Mouse (Mus musculus) embryo, embryonic 10.5 days (tissue): ENCODE data around the gene Senp3.

Experiments
- DNase-seq: peaks from one replicate; pipeline ENCODE4 v3.0.0-alpha.2; 2015; ENCODE audit warnings: low spot score

The Senp3 gene

DNA sequence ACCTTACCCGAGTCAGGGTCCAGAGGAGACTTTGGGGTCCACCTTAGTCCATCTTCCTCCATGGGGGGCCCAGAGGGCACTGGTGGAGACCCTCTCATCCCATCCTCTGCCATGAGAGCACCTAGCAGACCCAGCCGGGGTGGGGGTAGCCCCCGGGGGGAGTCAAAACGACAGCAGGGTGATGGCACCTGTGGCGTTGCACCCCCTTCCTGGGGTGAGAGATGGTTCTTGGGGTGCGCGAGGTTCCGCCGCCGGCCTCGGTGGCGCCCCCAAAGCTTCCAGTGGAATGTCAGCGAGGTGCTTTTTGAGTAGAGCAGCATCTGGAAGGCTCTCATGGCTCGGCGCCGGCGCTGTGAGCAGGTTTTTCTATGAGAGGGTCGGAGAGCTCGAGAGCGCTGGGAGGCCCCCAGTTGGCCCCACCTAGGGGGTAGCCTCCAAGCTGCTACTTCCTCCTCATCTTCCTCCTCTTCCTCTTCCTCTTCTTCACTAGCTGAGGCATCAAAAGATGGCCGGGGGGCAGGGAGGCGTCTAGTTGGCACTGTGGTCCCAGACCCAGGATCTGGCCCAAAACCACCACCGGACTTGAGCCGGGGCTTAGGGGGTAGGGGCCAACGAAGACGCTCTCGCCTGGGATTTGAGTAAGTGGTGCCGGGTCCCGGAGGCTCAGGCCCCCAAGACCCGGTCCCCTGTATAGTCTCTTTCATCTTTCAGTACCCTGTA lies 1.6 kb downstream of the Senp3 start:
- DNase-seq = no peak

GRCm38 (mm10) chr11:69679144-69679543 lies 2.7 kb downstream of the Senp3 start:
- DNase-seq = no peak

DNA sequence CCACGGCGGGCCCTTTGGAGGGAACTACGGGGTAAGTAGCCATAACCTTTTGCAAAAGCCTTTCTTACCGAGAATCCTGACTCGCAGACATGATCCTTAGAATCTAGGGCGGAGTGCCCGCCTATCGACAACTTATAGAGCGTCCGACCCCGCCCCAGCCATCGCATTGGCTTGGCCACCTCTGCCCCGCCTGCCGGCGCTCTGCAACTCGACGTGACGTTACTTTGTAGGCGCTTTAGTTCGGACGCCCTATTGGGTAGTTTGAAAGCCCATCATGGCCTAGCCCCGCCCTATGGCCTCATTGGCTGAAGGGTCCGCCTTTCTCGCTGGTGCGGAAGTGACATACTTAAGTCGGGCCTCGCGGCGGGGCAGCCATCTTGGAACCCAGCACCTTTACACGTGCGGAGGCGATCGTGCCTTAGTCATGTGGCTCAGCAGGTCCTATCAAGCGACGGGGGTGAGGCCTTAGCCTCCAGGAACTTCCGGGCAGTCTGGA lies 9.6 kb downstream of the Senp3 start, which contains the start of gene Eif4a1:
Gene Eif4a1 (minus strand): TSS at position 213 of the 496 bp plus-strand sequence.
- DNase-seq = peak; percentile 100

GRCm38 (mm10) chr11:69671726-69672124 lies 10.2 kb downstream of the Senp3 start:
- DNase-seq = no peak

- DNase-seq = peak; percentile 96
Measured at GRCm38 (mm10) chr11:69670786-69671725, 10.8 kb downstream of the Senp3 start.

DNA sequence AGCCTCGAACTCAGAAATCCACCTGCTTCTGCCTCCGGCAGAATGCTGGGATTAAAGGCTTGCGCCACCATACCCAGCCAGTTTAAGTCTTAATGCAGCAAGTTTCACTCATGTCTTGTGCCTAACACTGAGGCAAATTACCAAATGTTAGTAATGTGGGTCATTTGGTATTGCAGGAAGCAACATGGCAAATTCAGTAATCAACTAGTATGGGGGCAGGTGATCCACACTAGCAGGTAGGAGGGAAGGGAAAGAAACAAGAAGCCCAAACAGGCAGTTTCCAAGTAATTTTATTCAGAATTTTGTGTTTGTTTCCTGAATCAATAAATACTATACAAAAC lies 15.2 kb downstream of the Senp3 start:
- DNase-seq = no peak

DNA sequence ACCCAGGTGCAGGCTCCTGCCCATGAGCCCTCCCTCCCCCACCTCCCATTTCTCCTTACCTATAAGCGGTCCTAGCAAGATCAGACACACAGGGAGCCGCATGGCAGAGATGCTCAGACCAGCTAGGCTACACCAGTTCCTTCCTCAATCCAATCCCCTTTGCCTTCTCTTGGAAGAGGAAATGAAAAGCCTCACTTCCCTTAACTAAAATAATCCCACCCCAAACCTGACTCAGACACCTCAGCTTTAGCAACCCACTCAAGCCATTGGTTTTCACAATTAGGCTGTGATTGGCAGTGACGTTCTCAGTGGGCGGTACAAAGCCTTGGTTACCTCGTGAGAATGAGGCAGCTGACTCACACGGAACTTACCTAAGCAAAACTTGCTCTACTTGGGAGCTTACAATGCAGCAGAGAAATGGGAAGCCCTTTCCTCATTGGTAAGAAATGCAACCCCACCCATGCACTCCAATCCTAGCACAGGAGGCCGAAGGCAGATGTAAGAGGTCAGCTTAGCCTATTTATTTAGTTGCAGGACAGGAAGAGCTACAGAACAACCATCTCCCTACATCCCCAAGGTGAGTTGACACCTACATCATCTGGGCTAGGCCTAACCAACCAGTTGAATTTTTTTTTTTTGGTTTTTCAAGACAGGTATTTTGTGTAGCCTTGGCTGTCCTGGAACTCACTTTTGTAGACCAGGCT lies 15.8 kb downstream of the Senp3 start, which contains the start of gene Cd68:
Gene Cd68 (minus strand): TSS at position 193 of the 704 bp plus-strand sequence.
- peak; percentile 54 for DNase-seq

- DNase-seq = no peak
Measured at GRCm38 (mm10) chr11:69665457-69665960, 16.4 kb downstream of the Senp3 start.

GRCm38 (mm10) chr11:69664841-69665240 lies 17.0 kb downstream of the Senp3 start:
- no peak for DNase-seq

DNA sequence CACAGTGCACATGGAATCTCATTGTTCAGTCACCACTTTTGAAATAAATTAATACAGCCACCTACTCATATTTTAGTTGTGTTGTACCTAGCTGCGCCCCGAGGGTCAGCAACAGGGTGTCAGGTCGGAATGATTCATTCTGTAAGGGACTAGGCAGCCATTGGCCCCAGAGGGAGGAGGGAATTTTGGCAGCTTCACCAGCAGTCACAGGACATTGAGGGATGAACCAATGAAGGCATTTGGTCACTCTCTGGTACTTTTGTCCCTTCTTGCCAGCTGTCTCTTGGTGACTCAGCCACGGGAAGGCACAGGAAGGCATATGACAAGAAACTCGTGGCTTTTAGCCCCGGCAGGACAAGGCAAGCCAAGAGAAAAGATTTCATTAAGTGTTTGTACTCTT lies 18.1 kb downstream of the Senp3 start:
- no peak for DNase-seq

DNA sequence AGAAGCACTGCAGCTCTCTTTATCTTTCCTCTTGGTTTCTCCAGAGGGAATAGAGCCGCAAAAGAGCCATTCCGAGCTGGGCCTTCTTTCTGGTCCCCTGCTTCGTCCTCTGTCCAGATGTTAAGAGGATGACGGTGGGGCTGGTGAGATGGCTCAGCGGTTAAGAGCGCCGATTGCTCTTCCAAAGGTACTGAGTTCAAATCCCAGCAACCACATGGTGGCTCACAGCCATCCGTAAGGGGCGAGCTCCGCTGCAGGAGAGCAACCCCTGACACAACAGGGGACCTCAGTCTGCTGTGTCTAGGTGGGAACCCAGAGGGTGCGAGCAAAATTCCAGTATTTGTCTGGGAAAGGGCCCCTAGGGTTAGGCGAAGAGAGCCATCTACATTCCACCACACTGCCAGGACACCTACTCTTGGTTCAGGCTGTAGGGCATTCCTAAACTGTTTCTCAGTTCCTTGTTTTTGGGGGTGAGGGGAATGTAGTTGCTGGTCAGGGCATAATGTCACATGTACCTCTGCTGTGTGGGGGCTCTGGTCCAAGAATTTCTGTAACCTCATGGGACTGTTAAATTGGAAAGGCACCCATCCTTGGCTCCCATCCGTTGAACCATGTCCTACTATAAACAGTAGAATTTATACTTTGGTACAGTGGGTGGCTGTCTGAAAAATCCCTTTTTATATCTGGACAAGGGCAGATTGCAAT lies 18.8 kb downstream of the Senp3 start:
- no peak for DNase-seq

DNA sequence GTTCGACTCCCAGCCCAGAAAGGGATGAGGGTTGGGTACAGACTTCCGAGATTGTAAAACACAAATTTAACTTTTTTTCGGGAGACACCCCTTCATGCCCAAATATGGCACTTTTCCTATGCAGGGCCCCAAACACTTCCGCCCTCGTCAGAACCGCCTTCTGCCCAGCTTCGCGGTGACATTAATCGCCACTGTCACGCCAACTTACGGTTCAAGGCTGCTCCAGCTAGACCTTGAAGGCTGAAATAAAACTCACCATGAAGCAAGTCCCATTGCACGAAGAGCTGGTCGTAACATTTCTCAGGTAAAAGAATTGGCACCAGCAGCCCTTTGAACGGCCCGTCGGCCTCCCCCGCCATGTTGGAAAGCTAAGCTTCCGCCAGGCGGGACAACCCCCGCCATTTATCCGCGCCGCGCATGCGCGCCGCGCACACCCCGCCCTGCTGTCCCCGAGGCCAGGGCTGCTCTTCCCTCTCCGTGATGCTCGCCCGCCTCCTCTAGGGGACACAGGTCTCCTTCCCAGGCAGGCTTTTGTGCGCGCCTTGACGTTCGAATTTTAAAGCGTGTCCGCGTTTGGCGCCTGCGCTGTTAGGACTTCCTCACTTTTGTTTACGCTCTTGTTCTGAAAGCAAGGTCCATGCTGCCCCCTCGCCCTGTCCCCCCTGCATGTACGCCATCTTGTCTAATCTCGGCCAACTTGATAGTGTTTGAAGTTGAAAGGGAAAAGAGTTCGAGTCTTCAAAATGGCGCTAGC lies 19.5 kb downstream of the Senp3 start, which contains the start of gene Mpdu1:
Gene Mpdu1 (minus strand): TSS at position 430 of the 754 bp plus-strand sequence.
- DNase-seq = peak; percentile 98

GRCm38 (mm10) chr11:69661221-69661881 lies 20.5 kb downstream of the Senp3 start:
- peak; percentile 13 for DNase-seq

DNA sequence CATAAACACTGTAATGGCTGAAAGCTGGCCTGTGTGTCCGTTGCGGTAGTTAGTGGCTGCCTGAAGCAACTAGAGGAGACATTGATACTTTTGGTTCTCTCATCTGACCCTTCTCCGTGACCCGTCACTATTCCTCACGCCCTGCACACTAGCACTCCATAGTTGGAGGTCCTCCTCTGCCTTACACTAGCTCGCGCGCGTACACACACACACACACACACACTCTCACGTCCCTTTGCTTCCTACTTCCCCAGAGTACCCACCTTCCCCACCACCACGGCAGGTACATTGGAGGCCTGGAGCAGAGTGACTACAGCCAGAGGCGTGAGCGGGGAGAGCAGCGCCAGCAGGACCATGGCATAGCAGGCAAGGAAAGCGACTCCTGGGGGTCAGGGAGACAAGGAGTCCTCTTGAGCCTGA lies 24.4 kb downstream of the Senp3 start:
- no peak for DNase-seq

- DNase-seq = peak; percentile 89
Measured at GRCm38 (mm10) chr11:69656617-69657461, 25.0 kb downstream of the Senp3 start.

DNA sequence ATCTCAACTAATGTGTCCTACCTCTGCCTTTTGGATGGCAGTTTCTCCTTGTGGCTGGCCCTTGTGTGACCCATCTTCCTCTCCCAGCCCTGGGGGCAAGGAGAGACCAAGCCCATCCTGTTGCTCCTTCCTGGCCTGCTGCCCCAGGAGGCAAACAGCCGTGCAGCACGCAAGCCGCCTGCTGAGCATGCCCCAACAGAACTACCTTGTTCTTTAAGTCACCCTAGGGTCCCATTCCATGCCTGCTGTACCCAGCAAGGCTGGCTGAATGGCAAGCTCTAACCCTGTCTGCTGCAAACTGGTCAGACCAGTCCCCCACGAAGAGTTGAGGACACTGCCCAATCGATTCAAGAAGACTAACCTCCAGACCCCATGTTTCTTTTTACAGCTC lies 25.8 kb downstream of the Senp3 start:
- no peak for DNase-seq

DNA sequence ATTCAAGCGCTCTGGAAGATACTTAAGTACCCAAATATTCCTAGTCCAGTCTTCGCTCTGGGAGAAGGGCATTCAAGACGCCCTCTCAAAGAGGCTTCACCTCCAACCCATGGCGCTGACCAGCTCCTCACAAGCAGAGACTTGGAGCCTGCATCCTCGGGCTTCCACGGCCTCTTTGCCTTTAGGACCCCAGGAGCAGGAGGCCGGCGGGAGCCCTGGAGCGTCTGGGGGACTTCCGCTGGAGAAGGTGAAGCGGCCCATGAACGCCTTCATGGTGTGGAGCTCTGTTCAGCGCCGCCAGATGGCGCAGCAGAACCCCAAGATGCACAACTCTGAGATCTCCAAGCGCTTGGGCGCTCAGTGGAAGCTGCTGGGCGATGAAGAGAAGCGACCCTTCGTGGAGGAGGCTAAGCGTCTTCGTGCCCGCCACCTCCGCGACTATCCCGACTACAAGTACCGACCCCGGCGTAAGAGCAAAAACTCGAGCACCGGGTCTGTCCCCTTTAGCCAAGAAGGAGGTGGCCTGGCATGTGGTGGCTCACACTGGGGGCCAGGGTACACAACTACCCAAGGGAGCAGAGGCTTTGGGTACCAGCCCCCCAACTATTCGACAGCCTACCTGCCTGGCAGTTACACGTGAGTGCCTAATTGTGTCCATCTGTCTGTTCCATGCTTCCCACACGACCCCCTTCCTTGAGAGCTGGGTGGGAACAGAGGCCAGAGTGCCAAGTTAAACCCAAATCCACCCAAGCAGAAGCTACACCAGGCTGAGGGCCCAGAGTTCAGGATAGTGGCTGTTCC lies 26.4 kb downstream of the Senp3 start, which contains the start of gene Sox15:
Gene Sox15 (plus strand): TSS at position 51 of the 801 bp plus-strand sequence.
- DNase-seq = peak; percentile 90

- no peak for DNase-seq
Measured at GRCm38 (mm10) chr11:69654760-69655159, 27.1 kb downstream of the Senp3 start.
